Mouse (Mus musculus): Measurements from ENCODE around the gene Gm28308. TPM values are rescaled to one million over a fixed set of nuclear protein-coding genes. Genes with fewer than 3 reads are reported as not detected.

Gene Gm28308
- polyA plus RNA-seq, 1 experiment from 2014 or later: not detected

GRCm38 (mm10) chr6:52217895-52218642 is 4.9 kb upstream of the Gm28308 start:
- WGBS: 14% methylated on average over 23 of the region's 23 CpGs
- Histone ChIP-seq H3K36me3 (ENCODE audit: insufficient read depth, low read length) (no peaks in the 10 kb centered on the region), H3K4me1 (ENCODE audit: insufficient read depth, low read depth, low read length) (peaks cover 10% of the 10 kb centered on the region), H3K9ac (replicated peaks; ENCODE audit: low read depth) (0 out of 2 replicates have a peak overlapping the region, but pooled peaks have one; percentile 19), H3K27ac (ENCODE audit: low read length) (no peak overlapping the region), H3K4me2 (replicated peaks; ENCODE audit: low read depth, low read length) (peak overlapping the region; percentile 57), H3K4me3 (ENCODE audit: low read depth, low read length) (peak overlapping the region; percentile 39), H3K9me3 (ENCODE audit: low read length) (no peaks in the 10 kb centered on the region), H3K27me3 (replicated peaks; ENCODE audit: insufficient read depth, low read length) (peaks cover 86% of the 10 kb centered on the region)
- TF ChIP-seq CTCF (IDR thresholded peaks at IDR 0.05) (no peak), EP300 (IDR thresholded peaks at IDR 0.05) (no peak)
- DNase-seq (ENCODE audit: low spot score): no peak
- ATAC-seq: no peak

GRCm38 (mm10) chr6:52217459-52217768 is 4.3 kb upstream of the Gm28308 start:
- Histone ChIP-seq H3K36me3 (ENCODE audit: insufficient read depth, low read length) (no peaks in the 10 kb centered on the region), H3K27ac (ENCODE audit: low read length) (no peak overlapping the region), H3K4me1 (ENCODE audit: insufficient read depth, low read depth, low read length) (peaks cover 12% of the 10 kb centered on the region), H3K4me3 (ENCODE audit: low read depth, low read length) (peak overlapping the region; percentile 39), H3K4me2 (replicated peaks; ENCODE audit: low read depth, low read length) (peak overlapping the region; percentile 57), H3K27me3 (replicated peaks; ENCODE audit: insufficient read depth, low read length) (peaks cover 86% of the 10 kb centered on the region), H3K9me3 (ENCODE audit: low read length) (no peaks in the 10 kb centered on the region), H3K9ac (replicated peaks; ENCODE audit: low read depth) (0 out of 2 replicates have a peak overlapping the region, but pooled peaks have one; percentile 19)
- no peak for TF ChIP-seq EP300 (IDR thresholded peaks at IDR 0.05)
- peak; percentile 49 for ATAC-seq
- peak; percentile 64 for DNase-seq (ENCODE audit: low spot score)
- WGBS: under 1% methylated on average over 25 of the region's 25 CpGs

DNA sequence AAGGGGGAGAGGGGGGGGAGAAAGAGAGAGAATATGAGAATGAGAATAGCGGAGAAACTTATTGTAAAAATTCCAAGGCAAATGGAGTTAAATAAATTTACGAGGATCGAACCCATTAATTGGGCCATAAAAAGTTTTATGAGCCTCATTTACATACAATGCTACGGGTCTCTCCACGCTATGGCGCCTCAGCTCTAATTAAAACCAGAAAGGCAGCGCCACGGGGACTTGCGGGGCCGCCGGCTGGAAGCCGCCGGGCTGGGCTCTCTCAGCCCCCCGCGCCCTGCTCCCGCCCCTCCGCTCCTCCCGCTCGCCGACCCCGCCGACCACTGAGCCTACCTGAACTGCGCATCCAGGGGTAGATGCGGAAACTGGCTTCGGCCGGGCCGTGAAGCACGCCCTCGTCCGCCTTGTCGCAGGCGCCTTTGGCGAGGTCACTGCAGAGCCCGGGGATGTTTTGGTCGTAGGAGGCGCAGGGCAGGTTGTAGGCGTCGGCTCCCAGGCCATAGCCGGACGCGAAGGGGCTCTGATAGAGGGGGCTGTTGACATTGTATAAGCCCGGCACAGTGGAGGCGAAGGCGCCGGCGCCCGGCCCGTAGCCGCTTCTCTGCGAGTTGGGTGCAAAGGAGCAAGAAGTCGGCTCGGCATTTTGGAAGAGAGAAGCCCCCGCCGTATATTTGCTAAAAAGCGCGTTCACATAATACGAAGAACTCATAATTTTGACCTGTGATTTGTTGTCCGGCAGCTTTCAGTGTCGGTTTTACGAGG is 3.7 kb upstream of the Gm28308 start:
- no peak overlapping the region for H3K27ac ChIP-seq (ENCODE audit: low read length)
- no peak for DNase-seq (ENCODE audit: low spot score)
- H3K9me3 ChIP-seq (ENCODE audit: low read length): no peaks in the 10 kb centered on the region
- no peak for TF ChIP-seq CTCF (IDR thresholded peaks at IDR 0.05)
- no peak for TF ChIP-seq EP300 (IDR thresholded peaks at IDR 0.05)
- H3K9ac ChIP-seq (replicated peaks; ENCODE audit: low read depth): no peak overlapping the region
- H3K4me2 ChIP-seq (replicated peaks; ENCODE audit: low read depth, low read length): peak overlapping the region; percentile 57
- WGBS: 4% methylated on average over 59 of the region's 60 CpGs
- H3K36me3 ChIP-seq (ENCODE audit: insufficient read depth, low read length): no peaks in the 10 kb centered on the region
- peak overlapping the region; percentile 39 for H3K4me3 ChIP-seq (ENCODE audit: low read depth, low read length)
- ATAC-seq: no peak
- peaks cover 86% of the 10 kb centered on the region for H3K27me3 ChIP-seq (replicated peaks; ENCODE audit: insufficient read depth, low read length)
- peaks cover 13% of the 10 kb centered on the region for H3K4me1 ChIP-seq (ENCODE audit: insufficient read depth, low read depth, low read length)

- Histone ChIP-seq H3K9me3 (ENCODE audit: low read length) (no peaks in the 10 kb centered on the region), H3K36me3 (ENCODE audit: insufficient read depth, low read length) (no peaks in the 10 kb centered on the region), H3K27ac (ENCODE audit: low read length) (no peak overlapping the region), H3K27me3 (replicated peaks; ENCODE audit: insufficient read depth, low read length) (peaks cover 85% of the 10 kb centered on the region), H3K9ac (replicated peaks; ENCODE audit: low read depth) (no peak overlapping the region), H3K4me3 (ENCODE audit: low read depth, low read length) (peak overlapping the region; percentile 39; the same call in 1 of the 2 replicates), H3K4me1 (ENCODE audit: insufficient read depth, low read depth, low read length) (peaks cover 13% of the 10 kb centered on the region), H3K4me2 (replicated peaks; ENCODE audit: low read depth, low read length) (peak overlapping the region; percentile 57)
- 7% methylated on average over 30 of the region's 30 CpGs for WGBS
- DNase-seq (ENCODE audit: low spot score): no peak
- TF ChIP-seq EP300 (IDR thresholded peaks at IDR 0.05) (no peak), CTCF (IDR thresholded peaks at IDR 0.05) (no peak)
- no peak for ATAC-seq
These were observed 2.8 kb upstream of the Gm28308 start for GRCm38 (mm10) chr6:52215771-52216535.

DNA sequence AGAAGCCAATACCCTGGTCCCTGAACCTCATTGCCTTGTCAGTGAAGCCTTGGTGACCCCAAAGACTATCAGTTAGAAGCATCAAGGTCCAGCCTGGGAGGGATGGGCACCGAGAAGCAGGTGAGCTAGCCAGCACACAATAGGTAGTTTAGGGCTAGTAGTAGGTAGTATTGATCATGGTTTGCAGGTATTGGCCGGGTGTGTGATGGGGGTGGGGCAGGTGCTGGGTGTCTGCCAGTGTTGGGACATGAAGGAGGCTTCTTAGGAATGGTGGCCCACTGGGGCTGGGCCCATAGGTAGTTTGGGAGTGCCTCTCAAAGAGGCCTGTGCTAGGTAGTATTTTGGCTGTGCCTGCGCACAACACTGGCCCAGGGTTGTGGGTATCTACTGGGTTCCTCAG is 1.9 kb upstream of the Gm28308 start:
- WGBS: 51% methylated on average over 3 of the region's 3 CpGs
- Histone ChIP-seq H3K9me3 (ENCODE audit: low read length) (no peaks in the 10 kb centered on the region), H3K36me3 (ENCODE audit: insufficient read depth, low read length) (no peaks in the 10 kb centered on the region), H3K27me3 (replicated peaks; ENCODE audit: insufficient read depth, low read length) (peaks cover 78% of the 10 kb centered on the region), H3K4me1 (ENCODE audit: insufficient read depth, low read depth, low read length) (peaks cover 13% of the 10 kb centered on the region), H3K4me3 (ENCODE audit: low read depth, low read length) (no peak overlapping the region), H3K27ac (ENCODE audit: low read length) (no peak overlapping the region), H3K9ac (replicated peaks; ENCODE audit: low read depth) (no peak overlapping the region), H3K4me2 (replicated peaks; ENCODE audit: low read depth, low read length) (no peak overlapping the region)
- TF ChIP-seq CTCF (IDR thresholded peaks at IDR 0.05): no peak
- no peak for TF ChIP-seq EP300 (IDR thresholded peaks at IDR 0.05)
- ATAC-seq (no peak), DNase-seq (ENCODE audit: low spot score) (no peak)

DNA sequence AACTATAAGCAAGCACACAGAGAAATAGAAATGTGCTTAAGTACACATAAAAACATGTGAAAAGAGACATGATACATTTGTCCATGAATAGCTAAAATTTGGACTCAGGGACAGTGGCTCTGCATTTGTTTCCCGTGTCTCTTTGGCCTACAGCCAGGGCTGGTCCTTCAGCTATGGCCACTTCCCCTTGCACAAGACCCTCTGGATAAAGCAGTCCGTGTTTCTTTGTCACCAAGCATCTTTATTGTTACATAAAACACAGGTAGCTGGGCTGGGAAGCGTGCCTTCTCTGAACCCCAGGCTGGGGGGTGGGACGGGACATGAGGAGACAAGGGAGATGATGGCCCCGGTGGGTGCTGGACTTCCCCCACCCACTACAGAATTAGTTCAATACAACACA is 1.1 kb upstream of the Gm28308 start:
- TF ChIP-seq EP300 (IDR thresholded peaks at IDR 0.05) (no peak), CTCF (IDR thresholded peaks at IDR 0.05) (no peak)
- H3K9ac ChIP-seq (replicated peaks; ENCODE audit: low read depth): no peak overlapping the region
- WGBS: 26% methylated on average over 5 of the region's 5 CpGs
- no peaks in the 10 kb centered on the region for H3K9me3 ChIP-seq (ENCODE audit: low read length)
- H3K4me1 ChIP-seq (ENCODE audit: insufficient read depth, low read depth, low read length): peaks cover 13% of the 10 kb centered on the region
- peaks cover 77% of the 10 kb centered on the region for H3K27me3 ChIP-seq (replicated peaks; ENCODE audit: insufficient read depth, low read length)
- ATAC-seq: no peak
- no peaks in the 10 kb centered on the region for H3K36me3 ChIP-seq (ENCODE audit: insufficient read depth, low read length)
- H3K4me2 ChIP-seq (replicated peaks; ENCODE audit: low read depth, low read length): no peak overlapping the region
- H3K4me3 ChIP-seq (ENCODE audit: low read depth, low read length): no peak overlapping the region
- H3K27ac ChIP-seq (ENCODE audit: low read length): no peak overlapping the region
- DNase-seq (ENCODE audit: low spot score): no peak

Data from lung, postnatal 0 days (tissue).